Mouse (Mus musculus): ENCODE results near the gene Clec16a.

The Clec16a gene

DNA sequence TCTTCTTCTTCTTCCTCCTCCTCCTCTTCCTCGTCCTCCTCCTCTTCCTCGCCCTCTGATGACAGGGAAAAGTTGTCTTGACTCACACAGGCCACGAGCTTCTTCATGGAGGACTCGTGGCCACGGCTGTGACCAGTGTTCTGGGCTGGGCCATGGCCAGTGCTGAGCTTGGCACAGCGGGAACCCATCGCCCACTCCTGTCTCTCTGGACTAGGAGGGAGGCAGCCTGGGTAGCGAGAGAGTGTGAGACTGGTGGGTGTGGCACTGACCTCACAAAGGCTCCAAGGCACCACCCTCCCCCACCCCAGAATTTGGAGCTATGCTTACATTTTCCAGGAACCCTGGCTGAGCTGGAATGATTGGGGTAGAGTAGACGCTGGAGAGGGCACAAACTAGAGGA is 245.6 kb downstream of the Clec16a start, which contains the start of gene Prm3:
Gene Prm3, minus strand, starts transcription at position 213 of the 400 bp plus-strand sequence.
- DNase-seq = no peak
